Mouse (Mus musculus) inflammation-experienced regulatory T-cells, adult 6 months (primary cell): ENCODE results near the gene Ube2dnl1. TPM values are rescaled to one million over a fixed set of nuclear protein-coding genes. Genes with fewer than 3 reads are reported as not detected.

Experiments used
- ATAC-seq: one replicate; pipeline ENCODE4 v1.8.0; 2017
- polyA plus RNA-seq, 3 experiments: library from polyadenylated mRNA; unstranded; fragments of 100-300 nt; shearing (Covaris generic); gene quantifications; one replicate each; pipeline ENCODE4 v1.2.1; 2017

The Ube2dnl1 gene
- not detected for polyA plus RNA-seq

DNA sequence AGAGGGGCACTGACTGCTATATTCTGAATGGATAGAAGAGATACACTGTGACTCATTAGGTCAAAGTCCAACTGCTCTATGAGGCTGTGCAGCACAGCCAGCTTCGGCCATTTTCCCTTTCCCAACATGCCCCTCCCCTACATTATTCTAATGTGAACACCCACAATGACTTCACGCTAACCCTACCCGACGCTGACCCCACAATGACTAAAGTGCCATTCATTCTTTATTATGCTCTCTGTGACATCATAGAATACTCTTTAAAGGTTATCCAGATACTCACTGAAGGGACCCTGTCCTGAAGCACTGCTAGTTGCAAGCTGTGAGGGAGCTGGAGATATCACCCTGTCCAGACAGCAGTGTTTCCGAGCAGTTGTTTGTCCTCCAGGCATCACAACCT, at the start of gene Ube2dnl1:
TSS of gene Ube2dnl1 (plus strand) at position 301 of the 400 bp plus-strand sequence.
- no peak for ATAC-seq

DNA sequence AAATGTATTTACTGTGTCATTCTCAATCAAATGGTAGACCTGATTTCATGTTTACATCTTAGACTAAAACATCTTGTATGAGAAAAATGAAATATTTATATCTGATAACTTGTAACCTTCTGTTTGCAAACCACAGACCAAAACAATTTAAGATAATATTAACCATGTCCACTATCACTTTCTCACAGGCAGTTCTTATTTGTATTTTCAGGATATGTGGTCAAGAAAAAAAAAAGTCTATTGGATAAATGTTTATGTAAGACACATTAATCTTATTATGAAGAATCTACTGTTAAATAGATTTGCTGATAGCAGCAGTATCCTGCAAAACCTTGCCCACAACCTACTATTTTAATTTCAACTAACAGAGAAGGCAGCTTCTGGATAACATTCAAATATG, 9.3 kb upstream of the Ube2dnl1 start:
- no peak for ATAC-seq

DNA sequence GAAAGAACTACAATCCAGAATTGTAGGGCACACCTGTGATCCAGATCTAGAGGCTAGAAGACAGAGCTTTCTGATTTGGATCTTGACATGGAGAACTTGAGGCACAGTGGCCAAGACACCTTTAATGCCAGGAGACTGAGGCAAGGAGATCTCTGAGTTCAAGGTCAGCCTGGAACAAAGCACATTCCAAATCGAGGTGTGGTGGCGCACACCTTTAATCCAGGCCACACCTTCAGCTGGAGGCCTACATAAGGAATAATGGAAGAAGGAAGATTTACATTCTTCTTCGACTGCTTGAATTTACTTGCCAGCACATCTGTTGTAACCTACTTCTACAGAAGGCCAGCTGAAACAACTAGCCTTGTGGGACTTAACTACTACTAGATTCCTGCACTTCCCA, 7.3 kb upstream of the Ube2dnl1 start:
- no peak for ATAC-seq

DNA sequence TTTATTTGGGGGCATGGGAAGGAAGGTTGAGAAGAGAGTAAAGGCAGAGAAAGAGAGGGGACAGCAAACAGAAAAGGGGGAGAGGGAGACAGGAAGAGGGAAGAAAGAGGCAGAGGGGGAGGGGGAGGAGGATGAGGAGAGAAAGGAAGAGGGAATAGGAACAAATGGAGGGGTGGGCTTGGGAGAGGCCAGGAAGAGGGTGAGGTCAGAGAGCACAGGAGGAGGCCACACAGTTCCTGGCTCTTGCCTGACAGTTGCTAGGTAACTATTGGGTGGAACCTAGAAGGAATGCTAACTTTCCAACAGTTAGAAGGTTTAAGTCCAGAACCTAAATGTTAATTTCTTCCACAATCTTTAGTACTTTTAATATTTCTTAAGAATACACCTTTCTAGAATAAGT, 1.4 kb upstream of the Ube2dnl1 start:
- no peak for ATAC-seq

DNA sequence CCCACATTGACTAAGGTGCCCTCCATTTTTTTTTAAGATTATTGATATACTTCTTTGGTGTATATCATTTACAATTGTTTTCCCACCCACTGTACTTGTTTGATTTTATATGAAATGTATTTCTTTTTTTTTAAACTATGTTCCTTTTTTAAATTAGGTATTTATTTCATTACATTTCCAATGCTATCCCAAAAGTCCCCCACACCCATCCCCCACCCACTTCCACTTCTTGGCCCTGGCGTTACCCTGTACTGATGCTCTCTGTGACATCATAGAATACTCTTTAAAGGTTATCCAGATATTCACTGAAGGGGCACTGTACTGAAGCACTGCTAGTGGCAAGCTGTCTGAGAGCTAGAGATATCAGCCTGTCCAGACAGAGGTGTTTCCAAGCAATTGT, 2.5 kb downstream of the Ube2dnl1 start, which contains the start of gene Ube2dnl2:
TSS of gene Ube2dnl2 (plus strand) at position 301 of the 400 bp plus-strand sequence.
- ATAC-seq = no peak

DNA sequence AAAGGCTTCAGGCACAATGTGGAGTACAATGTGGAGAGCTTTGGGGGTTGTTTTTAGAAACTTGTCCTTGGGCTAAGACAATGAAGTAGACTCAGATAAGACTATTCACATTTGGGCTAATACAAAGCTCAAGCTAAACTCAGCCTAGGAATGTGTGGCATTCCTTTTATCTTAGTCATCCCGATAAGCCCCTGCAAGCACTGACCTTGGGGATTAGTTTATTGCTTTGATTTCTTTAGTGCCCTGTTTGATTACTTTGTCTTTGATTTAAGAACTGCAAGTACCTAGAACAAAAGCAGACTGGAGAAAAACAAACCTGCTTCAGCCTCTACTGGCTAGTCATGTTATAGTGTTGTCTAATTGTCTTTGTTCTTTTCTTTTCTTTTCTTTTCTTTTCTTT, 50.3 kb downstream of the Ube2dnl1 start:
- ATAC-seq = no peak

Other genes with a start within 250 kb of the Ube2dnl1 start
- not detected for gene Ube2dnl2, start 2.6 kb downstream of the Ube2dnl1 start, polyA plus RNA-seq